Mouse (Mus musculus) forebrain, embryonic 15.5 days (tissue): ENCODE results near the gene Sephs2. TPM values are rescaled to one million over a fixed set of nuclear protein-coding genes. Genes with fewer than 3 reads are reported as not detected.
A peak's percentile ranks its signal among the peaks of the same experiment; 100 is the strongest.

Source experiments
- ATAC-seq: fragments of 200-750 bp; cut with Nextera tagmentation; replicated peaks from 2 replicates; pipeline ENCODE4 v1.8.0; 2017; ENCODE audit warnings: mild to moderate bottlenecking, moderate TSS enrichment, moderate library complexity
- H3K27ac ChIP-seq: fragments of 300-500 bp; sonication (generic); replicated peaks from 2 replicates; pipeline ENCODE4 v1.5.1; 2015; ENCODE audit warnings: mild to moderate bottlenecking, inconsistent platforms
- H3K27me3 ChIP-seq: fragments of 300-500 bp; sonication (generic); 2 replicates; pipeline ENCODE4 v1.6.1; 2015; ENCODE audit warnings: inconsistent platforms
- H3K36me3 ChIP-seq: fragments of 300-500 bp; sonication (generic); 2 replicates; pipeline ENCODE4 v1.6.1; 2015; ENCODE audit warnings: mild to moderate bottlenecking, inconsistent platforms
- H3K4me1 ChIP-seq: fragments of 300-500 bp; sonication (generic); 2 replicates; pipeline ENCODE4 v1.6.1; 2015; ENCODE audit warnings: inconsistent platforms
- H3K4me2 ChIP-seq: fragments of 300-500 bp; sonication (generic); replicated peaks from 2 replicates; pipeline ENCODE4 v1.6.1; 2015; ENCODE audit warnings: mild to moderate bottlenecking, inconsistent platforms
- H3K4me3 ChIP-seq: fragments of 300-500 bp; sonication (generic); 2 replicates; pipeline ENCODE4 v1.5.1; 2015; ENCODE audit warnings: mild to moderate bottlenecking, inconsistent platforms
- H3K9ac ChIP-seq: fragments of 300-500 bp; sonication (generic); replicated peaks from 2 replicates; pipeline ENCODE4 v1.6.1; 2015; ENCODE audit warnings: mild to moderate bottlenecking, inconsistent platforms
- H3K9me3 ChIP-seq: fragments of 300-500 bp; sonication (generic); 2 replicates; pipeline ENCODE4 v1.6.1; 2016; ENCODE audit warnings: inconsistent platforms
- WGBS: fragments of 180-500 bp; shearing (Covaris S2); methylation state at CpG from one replicate; pipeline ENCODE4 v1.1.7; 2015; ENCODE audit warnings: mixed read lengths; 5-methylcytosine and 5-hydroxymethylcytosine counted together
- polyA plus RNA-seq: library from polyadenylated mRNA; unstranded; fragments of >200 nt; fragmentation: Nextera tagmentation; extraction: Ambion mirVana; gene quantifications from 2 replicates; pipeline ENCODE4 v1.2.1, GENCODE M21; 2015

Gene Sephs2
- polyA plus RNA-seq, 1 experiment from 2014 or later = 49.5 TPM

- WGBS = 13% methylated on average over 27 of the region's 33 CpGs
These were observed 29.0 kb downstream of the Sephs2 start for GRCm38 (mm10) chr7:127244658-127245510.

DNA sequence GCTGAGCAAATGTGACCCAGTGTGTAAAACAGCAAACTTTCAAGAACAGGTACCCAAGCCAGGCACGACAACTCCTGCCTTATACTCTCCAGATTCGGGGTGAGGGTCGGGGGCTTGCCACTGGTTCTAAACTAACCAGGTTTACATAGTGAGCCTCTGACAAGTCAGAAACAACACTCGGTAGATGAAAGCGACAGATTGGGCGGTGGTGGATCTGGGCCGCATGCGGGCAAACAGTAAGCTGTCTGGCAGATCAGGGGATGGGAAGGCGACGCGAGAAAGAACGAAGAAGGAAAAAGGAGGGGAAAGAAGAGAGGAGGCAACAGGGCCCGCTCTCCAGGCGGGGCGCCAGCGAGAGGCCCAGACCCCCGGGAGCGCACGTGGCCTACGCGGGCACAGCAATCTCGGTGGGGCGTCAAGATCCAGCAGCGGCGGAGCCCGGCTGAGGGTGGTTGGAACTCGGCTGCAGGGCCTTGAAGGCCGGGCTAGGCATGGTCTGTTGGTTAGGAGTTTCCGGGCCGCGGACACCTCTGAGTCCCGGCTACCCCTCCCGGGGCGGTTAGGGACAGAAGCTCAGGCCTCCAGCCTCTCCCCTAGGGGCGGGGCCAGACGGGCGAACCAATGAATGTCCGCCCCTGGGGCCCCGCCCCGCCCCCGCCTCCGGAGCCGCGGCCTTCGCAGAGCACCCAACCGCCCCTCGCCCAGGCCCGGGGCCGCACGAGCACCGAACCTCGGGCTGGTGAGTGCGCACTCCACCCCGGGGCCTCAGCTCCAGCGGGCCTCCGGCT lies 29.8 kb downstream of the Sephs2 start, which contains the start of gene Zfp771:
Gene Zfp771, plus strand, starts transcription at position 405 of the 788 bp plus-strand sequence.
- peak; percentile 97 for ATAC-seq
- under 1% methylated on average over 54 of the region's 56 CpGs for WGBS
- peak within 1 kb of the TSS; percentile 85 for H3K4me3 ChIP-seq
- H3K27me3 ChIP-seq = no peaks in the 10 kb centered on the region
- H3K9ac ChIP-seq = peak within 1 kb of the TSS; percentile 95
- H3K4me1 ChIP-seq = peaks cover 29% of the 10 kb centered on the region
- H3K27ac ChIP-seq = peak within 1 kb of the TSS; percentile 91
- H3K4me2 ChIP-seq = peak within 1 kb of the TSS; percentile 81
- peaks cover 11% of the 10 kb centered on the region for H3K36me3 ChIP-seq
- no peaks in the 10 kb centered on the region for H3K9me3 ChIP-seq

More at GRCm38 (mm10) chr7:127244658-127245510, 29.0 kb downstream of the Sephs2 start:
- peak; percentile 77 for ATAC-seq
- Histone ChIP-seq H3K4me3 (peak overlapping the region; percentile 85), H3K27me3 (no peaks in the 10 kb centered on the region), H3K27ac (peak overlapping the region; percentile 91), H3K9me3 (no peaks in the 10 kb centered on the region), H3K4me2 (peak overlapping the region; percentile 81), H3K36me3 (peaks cover 9% of the 10 kb centered on the region), H3K9ac (peak overlapping the region; percentile 95), H3K4me1 (peaks cover 29% of the 10 kb centered on the region)

- WGBS = 36% methylated on average over 2 of the region's 2 CpGs
- Histone ChIP-seq H3K9ac (peak overlapping the region; percentile 95), H3K27me3 (no peaks in the 10 kb centered on the region), H3K4me3 (peak overlapping the region; percentile 85), H3K4me1 (peaks cover 29% of the 10 kb centered on the region), H3K36me3 (peaks cover 17% of the 10 kb centered on the region), H3K27ac (peak overlapping the region; percentile 91), H3K9me3 (no peaks in the 10 kb centered on the region), H3K4me2 (peak overlapping the region; percentile 81)
- no peak for ATAC-seq
These were observed 30.4 kb downstream of the Sephs2 start for GRCm38 (mm10) chr7:127243361-127243867.

GRCm38 (mm10) chr7:127234777-127235176 lies 39.1 kb downstream of the Sephs2 start:
- Histone ChIP-seq H3K4me2 (peak overlapping the region; percentile 62), H3K27ac (no peak overlapping the region), H3K27me3 (no peaks in the 10 kb centered on the region), H3K9ac (no peak overlapping the region), H3K9me3 (no peaks in the 10 kb centered on the region), H3K4me3 (peak overlapping the region; percentile 69), H3K36me3 (peaks cover 54% of the 10 kb centered on the region), H3K4me1 (peaks cover 41% of the 10 kb centered on the region)
- no peak for ATAC-seq
- 72% methylated on average over 2 of the region's 2 CpGs for WGBS

DNA sequence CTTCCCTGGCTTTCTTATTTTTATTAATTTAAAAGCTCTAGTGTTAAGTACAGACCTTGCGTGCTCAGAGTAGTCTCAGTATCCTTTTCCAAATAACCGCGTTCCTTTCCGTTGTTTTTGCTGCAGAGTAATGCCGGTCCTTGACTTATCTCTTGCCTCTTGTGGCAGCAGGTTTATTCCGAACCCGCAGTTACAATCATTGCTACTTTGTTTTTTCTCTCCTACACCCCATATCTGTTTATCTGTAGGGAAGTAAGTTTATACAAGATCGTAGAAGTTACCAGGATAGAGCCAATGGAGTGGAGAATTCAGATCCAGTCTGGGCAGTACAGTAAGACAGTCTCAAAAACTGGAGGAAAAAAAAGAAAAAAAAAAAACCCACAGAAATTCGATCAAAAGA lies 40.1 kb downstream of the Sephs2 start:
- peaks cover 47% of the 10 kb centered on the region for H3K4me1 ChIP-seq
- no peak for ATAC-seq

GRCm38 (mm10) chr7:127233368-127233749 lies 40.5 kb downstream of the Sephs2 start:
- H3K4me1 ChIP-seq = peaks cover 47% of the 10 kb centered on the region
- no peak; the same call in 1 of the 2 replicates for ATAC-seq
- H3K9ac ChIP-seq = peak overlapping the region; percentile 92

More for the DNA sequence above, 40.1 kb downstream of the Sephs2 start:
- Histone ChIP-seq H3K27ac (peak overlapping the region; percentile 100), H3K36me3 (peaks cover 46% of the 10 kb centered on the region), H3K9me3 (no peaks in the 10 kb centered on the region), H3K27me3 (no peaks in the 10 kb centered on the region), H3K4me2 (peak overlapping the region; percentile 62), H3K9ac (peak overlapping the region; percentile 92), H3K4me3 (peak overlapping the region; percentile 69)
- WGBS = 4% methylated on average over 9 of the region's 9 CpGs

GRCm38 (mm10) chr7:127232622-127233367 lies 41.1 kb downstream of the Sephs2 start, which contains the start of the genes Zfp553 and Sept1:
Gene Zfp553 (plus strand): TSS chr7:127233061.
Gene Sept1 (minus strand): TSS chr7:127233130.
- Histone ChIP-seq H3K4me3 (peak within 1 kb of the TSS; percentile 69), H3K27me3 (no peaks in the 10 kb centered on the region), H3K4me2 (peak within 1 kb of the TSS; percentile 62), H3K9ac (peak within 1 kb of the TSS; percentile 92), H3K9me3 (no peaks in the 10 kb centered on the region), H3K4me1 (peaks cover 44% of the 10 kb centered on the region), H3K36me3 (peaks cover 37% of the 10 kb centered on the region), H3K27ac (peak within 1 kb of the TSS; percentile 100)
- under 1% methylated on average over 63 of the region's 64 CpGs for WGBS
- peak; percentile 95 for ATAC-seq

More at GRCm38 (mm10) chr7:127233368-127233749, 40.5 kb downstream of the Sephs2 start:
- peak overlapping the region; percentile 69 for H3K4me3 ChIP-seq
- peak overlapping the region; percentile 100 for H3K27ac ChIP-seq
- no peaks in the 10 kb centered on the region for H3K9me3 ChIP-seq
- peaks cover 42% of the 10 kb centered on the region for H3K36me3 ChIP-seq
- whole genome bisulfite sequencing = 0% methylated on average over 27 of the region's 27 CpGs
- H3K4me2 ChIP-seq = peak overlapping the region; percentile 62
- no peaks in the 10 kb centered on the region for H3K27me3 ChIP-seq

DNA sequence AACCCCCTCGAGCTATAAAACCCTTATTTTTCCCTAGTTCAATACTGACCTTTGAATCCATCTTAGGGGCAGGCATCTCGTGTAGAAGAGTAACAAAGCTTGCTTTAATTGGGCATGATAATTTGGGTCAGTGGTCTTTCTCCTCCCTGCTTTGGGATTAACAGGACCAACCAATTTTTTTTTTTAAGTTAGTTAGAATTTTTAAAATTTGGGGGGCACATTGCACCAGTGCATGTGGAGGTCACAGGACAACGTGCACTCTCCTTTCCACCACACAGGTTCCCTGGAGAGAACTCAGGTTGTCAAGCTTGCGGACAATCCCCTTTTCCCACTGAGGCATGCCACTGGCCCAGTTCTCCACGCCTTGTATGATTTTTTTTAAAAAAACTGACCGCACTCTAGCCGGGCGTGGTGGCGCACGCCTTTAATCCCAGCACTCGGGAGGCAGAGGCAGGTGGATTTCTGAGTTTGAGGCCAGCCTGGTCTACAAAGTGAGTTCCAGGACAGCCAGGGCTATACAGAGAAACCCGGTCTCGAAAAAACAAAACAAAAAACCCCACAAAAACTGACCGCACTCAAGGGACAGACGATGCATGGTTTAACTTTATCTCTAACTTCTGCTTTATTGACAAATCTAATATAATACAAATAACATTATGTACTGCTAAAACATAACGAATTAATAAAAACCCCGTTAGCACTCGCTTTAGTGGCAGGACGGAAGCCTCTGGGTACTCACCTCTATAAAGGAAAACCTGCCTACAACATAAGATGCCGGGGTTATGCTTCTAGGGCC lies 41.8 kb downstream of the Sephs2 start:
- ATAC-seq = no peak
- WGBS = 2% methylated on average over 20 of the region's 20 CpGs
- peaks cover 30% of the 10 kb centered on the region for H3K36me3 ChIP-seq
- peak overlapping the region; percentile 69 for H3K4me3 ChIP-seq
- no peaks in the 10 kb centered on the region for H3K9me3 ChIP-seq
- H3K4me2 ChIP-seq = peak overlapping the region; percentile 62
- H3K4me1 ChIP-seq = peaks cover 41% of the 10 kb centered on the region
- peak overlapping the region; percentile 92 for H3K9ac ChIP-seq
- peak overlapping the region; percentile 100 for H3K27ac ChIP-seq
- no peaks in the 10 kb centered on the region for H3K27me3 ChIP-seq

- WGBS = 60% methylated on average over 3 of the region's 3 CpGs
- Histone ChIP-seq H3K27ac (peak overlapping the region; percentile 35; the same call in 1 of the 2 replicates), H3K9me3 (no peaks in the 10 kb centered on the region), H3K27me3 (no peaks in the 10 kb centered on the region), H3K9ac (peak overlapping the region; percentile 92), H3K36me3 (peaks cover 23% of the 10 kb centered on the region), H3K4me2 (peak overlapping the region; percentile 62), H3K4me3 (peak overlapping the region; percentile 69), H3K4me1 (peaks cover 41% of the 10 kb centered on the region)
- no peak for ATAC-seq
These were observed 42.5 kb downstream of the Sephs2 start for GRCm38 (mm10) chr7:127231376-127231775.

GRCm38 (mm10) chr7:127228615-127229303 lies 45.1 kb downstream of the Sephs2 start:
- no peaks in the 10 kb centered on the region for H3K27me3 ChIP-seq
- 0 out of 2 replicates have a peak overlapping the region, but pooled peaks have one; percentile 16 for H3K27ac ChIP-seq
- H3K4me3 ChIP-seq = no peak overlapping the region
- H3K36me3 ChIP-seq = peaks cover 8% of the 10 kb centered on the region
- H3K9ac ChIP-seq = no peak overlapping the region
- ATAC-seq = no peak
- H3K4me1 ChIP-seq = peaks cover 27% of the 10 kb centered on the region
- 65% methylated on average over 4 of the region's 4 CpGs for WGBS
- H3K9me3 ChIP-seq = no peaks in the 10 kb centered on the region
- no peak overlapping the region for H3K4me2 ChIP-seq
